Mouse (Mus musculus) lung, postnatal 0 days (tissue): Measurements from ENCODE around the gene 1700109H08Rik.

Experiments used
- CTCF ChIP-seq: IDR thresholded peaks from 2 replicates; pipeline ENCODE4 v1.5.1; 2016; ENCODE audit warnings: antibody characterized with exemption, mild to moderate bottlenecking
- EP300 ChIP-seq: IDR thresholded peaks from 2 replicates; pipeline ENCODE4 v1.6.1; 2016; ENCODE audit warnings: antibody characterized with exemption, mild to moderate bottlenecking, control low read depth

DNA sequence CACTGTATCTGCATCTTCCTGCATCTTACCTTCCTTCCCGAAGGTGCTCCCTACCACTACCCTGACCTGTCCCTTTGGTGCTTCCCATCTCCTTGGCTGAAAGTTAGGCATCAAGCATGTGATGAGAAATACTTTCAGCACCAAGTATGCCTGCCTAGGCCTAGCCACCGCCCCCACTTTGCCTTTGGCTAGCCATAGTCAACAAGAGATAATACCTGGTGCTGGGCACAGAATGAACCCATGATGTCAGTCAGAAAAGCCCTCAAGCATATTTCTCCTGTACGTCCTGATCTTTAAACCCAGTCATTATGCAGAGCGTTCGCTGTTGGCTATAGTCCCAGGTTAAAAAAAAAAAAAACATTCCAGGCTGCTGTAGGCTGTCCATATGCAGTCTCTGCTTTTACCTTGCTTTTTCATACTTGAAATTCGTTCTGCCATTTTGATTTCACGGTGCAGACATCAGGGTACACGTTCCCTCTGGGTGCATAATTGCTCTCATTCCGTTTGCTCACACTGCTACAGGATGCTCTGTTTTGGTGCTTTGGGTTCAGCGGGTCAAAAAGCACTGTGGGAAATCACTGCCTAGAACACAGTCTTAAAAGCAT lies 41.7 kb upstream of the 1700109H08Rik start:
- no peak for TF ChIP-seq CTCF
- TF ChIP-seq EP300 = no peak
